Mouse (Mus musculus) urinary bladder, adult 18-20 months (tissue): ENCODE measurements at regions not wholly inside any gene's neighbourhood (a gene's known extent, or its start where the extent isn't known, plus 50 kb on each side); places are given as distances from the start of the nearest gene placed in this dataset.

Experiments
- DNase-seq, 2 experiments: peaks; one replicate each; pipeline ENCODE4 v3.0.0; 2022; ENCODE audit warnings: low spot score in 2 of 2, mixed read lengths in 2 of 2

DNA sequence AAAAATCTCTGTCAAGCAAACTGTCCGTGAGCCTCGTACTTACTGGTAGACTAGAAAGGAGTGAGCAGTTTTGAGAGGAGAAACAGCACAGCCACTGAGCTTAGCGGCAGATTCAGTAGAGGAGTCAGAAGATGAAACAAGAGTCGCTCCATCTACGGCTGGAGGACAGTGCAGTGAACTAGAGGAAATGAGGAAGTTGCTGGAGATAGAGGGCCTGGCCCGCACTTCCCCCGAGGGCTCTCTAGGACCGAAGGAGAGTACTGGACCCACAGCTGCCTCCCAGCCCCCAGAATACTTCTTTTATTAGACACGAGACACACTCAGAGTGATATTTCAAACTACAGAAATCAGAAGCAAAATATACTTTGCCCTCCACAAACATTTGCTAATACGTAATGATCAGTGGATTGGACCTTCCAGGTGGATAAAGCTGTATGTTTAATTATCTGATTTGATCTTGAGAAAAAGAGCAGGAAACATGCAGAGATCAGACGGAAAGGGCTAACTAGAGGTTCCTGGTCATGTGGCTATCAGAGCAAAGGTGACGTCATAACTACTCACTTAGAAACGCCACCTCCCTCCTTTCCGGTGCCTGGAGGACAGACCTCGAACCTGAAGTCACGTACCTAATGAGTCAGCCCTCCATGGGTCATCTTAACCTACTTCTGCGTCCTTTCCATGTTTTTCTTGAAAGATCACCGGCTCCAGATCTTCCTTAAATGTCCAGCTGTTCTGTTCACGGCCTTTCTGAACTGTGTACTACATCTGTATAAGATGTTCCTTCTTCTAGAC lies 277.9 kb downstream of the Basp1 start:
- DNase-seq = no peak

DNA sequence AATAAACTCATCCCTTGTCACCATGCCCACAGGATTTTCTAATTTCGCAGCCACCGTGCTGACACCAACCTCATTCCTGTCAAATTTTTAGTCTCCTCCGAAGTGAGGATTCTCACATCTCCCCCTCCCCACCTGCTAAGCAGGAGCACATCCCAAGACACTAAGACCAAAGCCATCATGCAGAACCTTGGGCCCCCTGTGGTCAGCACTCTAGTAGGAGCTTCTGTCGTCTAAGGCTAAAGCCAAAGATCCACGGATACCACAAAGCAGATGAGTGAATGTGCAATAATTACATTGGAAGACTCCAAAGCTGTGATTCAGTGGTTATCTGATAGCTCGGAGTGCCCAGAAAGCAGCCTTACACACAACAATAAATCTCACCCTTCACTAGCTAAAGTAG lies 283.5 kb downstream of the Basp1 start:
- no peak for DNase-seq

DNA sequence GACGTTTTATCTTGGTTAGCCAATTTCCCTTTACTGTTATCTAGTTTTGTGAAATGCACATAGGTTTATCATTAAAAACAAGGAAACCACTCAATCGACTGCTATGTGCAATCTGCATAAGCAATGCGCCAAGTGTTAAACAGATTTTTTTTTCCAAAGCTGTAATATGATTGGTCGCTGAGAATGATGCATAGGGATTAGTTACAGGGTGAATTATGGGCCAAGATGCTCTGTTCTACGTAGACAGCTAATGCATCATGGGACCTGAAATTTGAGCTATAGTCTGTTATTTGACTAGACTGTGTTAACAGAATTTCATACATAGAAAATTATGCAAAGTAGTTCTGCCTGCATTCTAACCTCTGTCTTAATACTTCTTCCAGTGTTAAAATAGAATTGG lies 284.0 kb downstream of the Basp1 start:
- DNase-seq = no peak

DNA sequence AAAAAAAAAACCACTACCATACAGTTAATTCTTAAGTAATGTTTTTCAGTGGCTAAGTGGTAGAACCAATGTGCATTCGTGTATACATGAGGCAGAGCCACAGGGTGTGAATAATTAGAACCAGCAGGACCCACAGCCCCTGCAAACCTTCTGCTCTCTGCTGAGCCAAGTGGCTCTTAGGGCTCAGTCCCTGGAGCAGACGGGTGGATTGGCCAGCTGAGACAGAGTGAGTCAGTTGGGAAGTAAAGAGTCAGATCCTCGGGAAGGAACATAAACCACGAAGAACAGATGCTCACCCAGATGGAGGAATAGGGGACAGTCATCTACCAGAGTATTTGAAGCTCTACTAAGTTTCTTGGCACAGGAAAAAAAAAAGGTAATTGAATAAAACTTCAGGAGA lies 293.1 kb downstream of the Basp1 start:
- DNase-seq = no peak

DNA sequence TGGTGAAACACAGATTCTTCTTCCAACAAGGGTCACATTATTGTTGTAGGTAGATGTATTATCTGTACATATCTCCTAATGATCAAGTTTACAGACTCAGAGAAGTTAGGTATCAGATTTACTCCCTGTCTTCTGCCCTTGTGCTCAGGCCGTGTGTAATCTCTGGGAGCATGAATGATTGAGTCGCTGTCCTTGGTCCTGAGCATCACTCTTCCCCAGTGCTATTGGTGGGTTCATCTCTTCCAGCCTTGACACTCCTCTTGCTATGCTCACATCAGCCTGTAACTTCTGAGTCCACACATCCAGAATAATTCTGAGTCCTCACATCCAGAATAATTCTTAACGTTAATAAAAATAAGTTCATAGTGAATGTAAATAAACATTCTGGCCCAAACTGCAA lies 295.6 kb downstream of the Basp1 start:
- DNase-seq = no peak

DNA sequence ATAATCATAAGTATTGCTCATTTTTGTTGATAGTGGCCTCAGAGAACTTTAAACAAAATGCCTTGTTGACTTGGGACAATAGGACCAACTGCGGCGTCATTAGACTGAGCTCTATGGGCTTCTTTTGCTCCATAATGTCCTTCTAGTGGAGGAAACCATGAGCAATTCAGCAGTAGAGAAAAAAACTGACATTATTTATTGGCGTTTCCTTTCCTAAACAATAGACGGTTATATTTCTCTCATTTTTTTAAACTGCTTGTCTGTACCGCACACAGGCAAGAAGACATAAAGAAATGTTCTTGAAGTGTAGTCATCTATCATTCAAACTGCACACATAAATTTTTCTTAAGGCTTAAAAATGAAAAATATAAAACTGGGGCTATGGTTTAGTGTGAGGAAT lies 310.8 kb downstream of the Basp1 start:
- DNase-seq = no peak

DNA sequence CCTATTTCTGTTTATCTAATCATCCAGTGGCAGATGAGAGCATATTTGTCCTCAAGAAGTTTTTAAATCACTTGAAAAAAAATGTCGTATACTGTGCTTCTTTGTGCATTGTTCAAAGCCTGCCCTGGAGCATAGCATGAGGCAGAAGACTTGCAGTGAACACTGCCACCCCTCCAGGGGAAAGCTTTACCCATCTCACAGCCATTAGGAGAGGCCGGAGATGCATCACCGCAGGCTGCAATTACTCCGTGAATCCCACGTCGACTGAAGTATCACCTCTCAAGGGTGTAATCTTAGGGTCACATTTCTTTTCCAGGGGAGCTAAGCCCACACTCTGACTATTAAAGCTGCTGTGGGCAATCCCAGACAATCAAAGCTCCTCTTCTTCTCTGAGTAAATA lies 319.8 kb downstream of the Basp1 start:
- no peak for DNase-seq

DNA sequence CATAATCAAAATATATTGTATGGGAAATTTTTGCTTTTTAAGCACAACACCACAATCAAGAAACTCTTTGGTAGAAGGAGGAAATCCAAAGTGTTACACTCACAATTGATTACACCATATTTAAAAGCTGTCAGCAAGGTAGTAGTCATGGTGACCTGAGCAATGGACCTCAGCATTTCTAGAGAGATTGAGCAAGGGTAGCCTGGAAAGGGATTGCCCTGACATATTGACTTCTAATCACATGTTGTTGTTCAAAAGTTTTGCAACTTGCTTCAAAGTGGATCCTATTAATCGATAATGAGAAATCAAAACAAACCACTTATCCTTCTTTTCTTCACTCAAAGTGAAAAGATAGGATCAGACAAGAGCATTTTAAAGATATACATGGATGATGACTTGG lies 343.9 kb downstream of the Basp1 start:
- DNase-seq = no peak

DNA sequence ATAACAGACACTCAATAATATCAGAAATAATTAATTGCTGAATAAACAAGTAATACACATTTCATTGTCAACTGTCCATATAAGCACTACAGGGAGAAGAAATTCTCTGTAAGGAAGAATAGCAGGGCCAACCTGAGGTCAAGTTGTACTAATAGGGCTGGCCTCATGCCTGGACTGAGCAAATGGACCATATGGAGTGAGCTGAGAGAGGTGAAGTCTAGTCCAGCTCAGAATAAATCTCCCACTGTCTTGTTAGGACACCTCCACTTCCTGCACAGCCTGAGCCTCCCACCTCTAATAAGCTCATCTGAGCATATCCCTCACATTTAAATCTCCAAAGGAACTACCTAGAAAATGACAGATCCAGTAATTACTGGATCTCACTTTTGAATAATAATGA lies 354.2 kb downstream of the Basp1 start:
- DNase-seq = no peak

DNA sequence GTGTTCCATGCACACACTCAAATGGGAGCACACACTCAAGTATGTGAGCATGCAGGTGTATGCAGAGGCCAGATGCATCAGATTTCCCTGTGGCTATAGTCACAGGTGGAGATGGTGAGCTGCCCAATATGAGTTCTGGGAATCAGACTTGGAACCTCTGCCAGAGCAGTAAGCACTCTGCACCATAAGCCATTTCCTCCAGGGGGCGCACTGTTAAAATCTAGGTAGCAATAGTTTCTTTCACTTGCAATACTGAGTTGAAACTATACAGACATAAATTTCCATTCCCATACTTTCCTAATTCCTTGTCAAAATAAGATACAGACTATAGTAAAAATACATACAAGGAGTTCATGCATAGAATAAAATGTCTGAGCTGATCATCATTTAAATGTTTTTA lies 365.7 kb downstream of the Basp1 start:
- DNase-seq = peak in 1 of 2 experiments; percentile 22

DNA sequence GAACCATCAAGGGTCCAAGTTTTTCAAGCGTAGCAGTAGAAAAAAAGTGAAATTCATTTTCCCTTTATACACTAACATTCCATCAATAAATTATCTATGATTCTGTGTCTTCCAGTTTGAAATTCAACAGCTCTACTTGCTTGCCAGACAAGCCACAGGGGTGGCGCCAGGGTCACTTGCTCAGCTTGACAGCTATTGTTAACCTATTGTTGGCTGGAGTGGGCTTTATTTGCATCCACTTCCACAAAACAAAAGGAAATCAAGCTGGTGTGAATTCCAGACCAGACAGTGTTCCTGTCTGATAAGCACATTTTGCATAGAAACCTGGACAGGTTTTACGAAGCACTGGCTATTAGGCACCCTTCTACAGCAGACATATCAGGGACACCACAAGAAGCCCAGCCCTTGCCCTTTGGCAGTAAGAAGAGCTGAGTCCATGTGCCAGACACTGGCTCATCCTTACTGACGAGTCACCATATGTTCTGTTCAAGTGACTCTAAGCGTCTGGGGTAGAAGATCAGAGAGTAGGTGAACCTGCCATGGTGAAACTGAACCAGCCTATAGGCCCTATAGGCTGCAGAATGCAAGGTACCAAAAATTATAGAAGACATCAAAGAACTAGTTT lies 366.9 kb downstream of the Basp1 start:
- no peak for DNase-seq

DNA sequence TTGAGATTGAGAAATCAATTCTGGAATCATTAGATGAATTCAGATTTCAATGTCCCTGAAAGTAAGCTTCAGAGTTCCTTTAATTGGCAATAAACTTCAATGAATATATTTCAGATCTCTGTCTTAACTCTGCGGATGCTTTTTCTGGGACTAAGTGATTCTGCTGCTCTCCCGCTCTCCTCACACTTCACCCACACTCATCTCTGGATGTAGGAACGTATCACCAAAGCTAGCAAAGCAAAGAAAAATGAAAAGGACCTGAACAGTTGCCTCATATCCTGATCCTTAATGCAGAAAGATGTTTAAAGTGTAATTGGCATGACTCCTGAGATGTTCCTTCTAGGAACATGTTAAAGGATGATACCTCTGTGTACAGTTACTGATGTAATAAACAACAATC lies 377.3 kb downstream of the Basp1 start:
- no peak for DNase-seq

DNA sequence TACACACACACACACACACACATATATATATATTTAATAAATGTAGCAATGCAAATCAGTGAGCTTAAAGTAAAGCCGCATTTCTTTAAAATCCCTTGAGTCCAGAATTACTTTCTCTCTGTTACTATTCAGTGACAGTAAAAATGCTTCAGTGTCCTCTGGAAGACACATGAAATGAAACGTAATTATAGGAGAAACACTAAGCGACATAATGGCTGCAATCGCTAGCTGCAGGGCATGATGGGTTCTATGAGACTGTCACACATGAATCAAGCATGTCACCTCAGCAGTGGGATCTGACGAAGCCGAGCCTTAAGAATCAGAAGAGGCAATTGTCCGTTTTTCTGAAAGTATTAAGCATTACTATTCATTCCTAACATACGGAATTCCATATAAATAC lies 385.7 kb downstream of the Basp1 start:
- no peak for DNase-seq

DNA sequence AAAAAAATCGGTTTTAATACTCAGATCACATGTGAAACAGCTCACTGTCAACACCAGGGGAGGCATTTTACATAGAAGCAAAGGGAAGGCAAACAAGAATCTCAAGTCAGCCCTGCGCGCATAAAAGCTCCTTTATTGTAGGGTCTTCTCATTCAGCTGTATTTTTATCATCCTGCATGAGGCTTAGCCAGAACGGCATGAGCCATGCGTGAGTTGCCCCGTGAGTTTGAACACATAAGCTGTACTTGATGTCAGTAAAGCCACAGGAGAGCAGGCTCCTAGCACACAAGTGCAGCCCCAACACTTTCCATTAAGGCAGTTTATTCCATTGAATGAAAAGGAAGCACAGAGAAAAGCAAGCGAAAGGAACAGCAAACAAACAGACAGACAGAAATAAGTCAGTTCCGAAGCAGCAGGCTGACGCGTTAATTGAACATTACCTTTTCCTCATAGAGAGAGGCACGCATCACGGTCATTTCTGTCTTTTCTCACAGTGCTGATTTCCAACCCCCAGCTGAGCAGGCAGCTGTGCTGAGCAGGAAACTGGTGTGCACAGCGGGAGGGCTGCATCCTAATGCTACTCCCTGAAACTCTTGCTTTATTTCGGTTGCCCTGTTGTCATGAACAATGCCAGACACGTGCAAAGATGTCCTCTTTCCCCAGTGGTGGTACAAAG lies 386.6 kb downstream of the Basp1 start:
- no peak for DNase-seq

DNA sequence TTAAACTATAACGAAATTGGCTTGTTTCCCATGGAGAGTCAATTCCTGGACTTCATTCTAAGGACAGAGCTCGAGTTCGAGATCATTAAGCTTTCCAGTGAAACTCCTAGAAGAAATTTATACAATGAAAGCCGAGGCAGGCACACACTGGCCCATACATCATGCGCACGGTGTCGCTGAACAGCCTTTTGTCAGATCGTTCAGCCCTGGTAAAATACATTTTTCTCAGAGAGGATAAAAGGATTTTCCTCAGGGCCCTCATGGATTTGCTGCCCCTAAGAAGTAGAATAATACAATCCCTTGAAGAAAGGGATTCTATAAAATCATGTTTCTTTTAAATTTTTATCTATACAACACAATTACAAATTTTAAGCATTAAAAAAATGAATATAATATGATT lies 387.2 kb downstream of the Basp1 start:
- DNase-seq = no peak

DNA sequence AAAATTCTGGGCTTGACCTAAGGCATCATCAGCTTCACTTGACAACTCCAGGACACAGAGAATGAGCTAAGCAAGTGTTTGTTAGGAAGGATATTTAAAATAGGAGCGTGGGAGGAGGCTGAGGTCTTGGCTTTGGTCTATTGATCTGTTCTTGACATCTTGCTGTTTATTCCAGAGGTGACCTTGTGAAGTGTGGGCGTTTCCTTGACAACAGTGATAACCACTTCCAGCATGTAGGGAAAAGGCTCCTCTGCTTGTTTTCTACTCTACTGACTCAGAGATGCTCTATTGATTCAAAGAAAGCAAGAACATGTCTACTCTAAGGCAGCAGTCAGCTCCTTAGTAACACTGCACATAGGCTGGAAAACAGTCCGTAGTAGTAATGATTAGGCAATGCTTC lies 392.6 kb downstream of the Basp1 start:
- no peak for DNase-seq

DNA sequence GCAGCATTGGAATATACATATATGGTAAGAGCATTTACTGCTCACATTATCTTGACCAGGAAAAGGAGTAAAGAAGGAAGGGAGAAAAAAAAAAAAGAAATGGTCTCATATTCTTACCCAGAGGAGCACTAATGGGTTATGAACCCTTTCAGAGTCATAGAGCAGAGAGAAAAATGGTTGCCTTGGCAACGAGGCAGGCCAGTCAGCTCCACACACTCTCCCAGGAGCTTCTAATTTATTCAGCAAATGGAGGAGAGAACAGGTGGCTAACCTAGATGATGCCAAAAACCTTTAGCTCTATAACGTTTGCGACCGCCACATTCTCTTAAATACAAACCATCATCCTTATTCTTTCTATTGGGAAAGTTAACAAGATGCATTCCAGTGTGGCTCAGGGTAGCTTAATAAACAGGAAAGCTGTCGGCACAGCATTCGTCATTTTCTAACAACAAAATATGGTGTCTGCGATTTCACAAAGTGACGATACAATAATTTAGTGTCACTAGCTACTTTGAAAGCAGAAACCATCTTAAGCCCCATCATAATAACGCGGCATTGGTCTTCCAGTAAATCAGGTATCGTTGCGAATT lies 394.1 kb downstream of the Basp1 start:
- no peak for DNase-seq

DNA sequence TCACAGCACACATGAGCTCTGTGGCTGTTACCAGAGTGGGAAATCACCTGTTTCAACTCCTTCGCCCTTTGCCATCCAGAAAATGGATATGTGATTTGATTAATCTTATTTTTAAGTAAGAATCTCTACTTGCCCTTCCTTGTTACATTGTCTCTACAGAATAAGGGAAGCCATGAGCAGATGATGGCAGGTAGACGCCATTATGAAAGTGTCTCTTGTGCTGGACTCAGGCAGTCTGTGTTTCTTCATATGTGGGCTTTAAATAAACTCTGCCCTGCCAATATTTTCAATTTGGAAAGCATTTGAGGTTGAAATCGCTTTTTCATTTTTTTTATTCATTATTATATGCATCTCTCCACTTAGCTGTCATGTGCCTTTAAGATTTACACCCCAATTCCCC lies 394.6 kb downstream of the Basp1 start:
- DNase-seq = no peak

DNA sequence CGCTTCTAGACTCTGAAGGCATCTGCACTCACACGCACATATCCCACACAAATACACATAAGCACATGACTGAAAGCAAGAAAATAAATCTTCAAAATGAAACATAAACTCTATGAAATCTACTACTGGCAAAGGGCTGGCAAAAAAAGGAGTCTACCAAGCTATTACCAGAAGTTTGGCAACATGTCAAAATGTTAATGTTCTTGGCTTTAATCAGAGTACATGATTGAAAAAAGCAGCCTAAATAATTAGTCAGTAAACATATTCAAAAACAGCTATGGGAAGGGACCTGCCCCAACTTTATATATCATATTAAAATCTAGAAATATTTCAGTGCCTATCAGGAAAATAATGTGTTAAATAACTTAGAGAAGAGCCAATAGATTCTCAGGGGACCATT lies 405.8 kb downstream of the Basp1 start:
- no peak for DNase-seq

DNA sequence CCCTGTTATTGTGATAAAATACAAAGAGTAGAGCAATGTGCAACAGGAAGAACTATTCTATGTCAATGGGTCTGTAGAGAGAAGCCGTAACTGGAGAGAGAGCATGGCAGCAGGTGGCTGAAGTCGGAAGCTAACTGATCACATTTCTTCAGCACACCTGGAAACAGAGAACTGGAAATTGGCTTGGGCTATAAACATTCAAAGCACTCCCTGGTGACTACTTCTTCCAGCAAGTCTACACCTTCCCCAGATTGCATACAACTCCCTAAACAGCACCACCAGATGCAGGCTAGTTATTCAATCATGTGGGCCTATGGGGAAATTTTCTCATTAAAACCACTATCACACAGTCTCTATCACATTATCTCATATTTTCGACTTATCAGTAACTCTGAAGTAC lies 413.4 kb downstream of the Basp1 start:
- DNase-seq = no peak

DNA sequence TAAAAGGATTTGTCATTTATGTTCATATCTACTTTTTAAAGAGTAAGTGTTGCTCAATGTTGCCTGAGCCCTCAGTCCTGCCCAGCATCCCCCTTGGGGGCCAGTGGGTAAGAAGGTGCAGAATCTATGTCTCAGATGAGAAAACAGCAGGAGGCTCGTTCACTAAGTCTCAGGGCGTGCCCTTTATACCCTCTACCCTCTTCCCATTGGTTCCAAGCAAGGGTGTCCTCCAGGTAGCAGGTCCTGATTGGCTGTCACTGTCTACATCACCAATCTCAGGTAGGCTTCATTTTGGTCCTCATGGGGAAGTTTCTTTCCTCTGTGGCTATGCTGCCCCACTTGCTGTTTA lies 420.3 kb downstream of the Basp1 start:
- DNase-seq = no peak

DNA sequence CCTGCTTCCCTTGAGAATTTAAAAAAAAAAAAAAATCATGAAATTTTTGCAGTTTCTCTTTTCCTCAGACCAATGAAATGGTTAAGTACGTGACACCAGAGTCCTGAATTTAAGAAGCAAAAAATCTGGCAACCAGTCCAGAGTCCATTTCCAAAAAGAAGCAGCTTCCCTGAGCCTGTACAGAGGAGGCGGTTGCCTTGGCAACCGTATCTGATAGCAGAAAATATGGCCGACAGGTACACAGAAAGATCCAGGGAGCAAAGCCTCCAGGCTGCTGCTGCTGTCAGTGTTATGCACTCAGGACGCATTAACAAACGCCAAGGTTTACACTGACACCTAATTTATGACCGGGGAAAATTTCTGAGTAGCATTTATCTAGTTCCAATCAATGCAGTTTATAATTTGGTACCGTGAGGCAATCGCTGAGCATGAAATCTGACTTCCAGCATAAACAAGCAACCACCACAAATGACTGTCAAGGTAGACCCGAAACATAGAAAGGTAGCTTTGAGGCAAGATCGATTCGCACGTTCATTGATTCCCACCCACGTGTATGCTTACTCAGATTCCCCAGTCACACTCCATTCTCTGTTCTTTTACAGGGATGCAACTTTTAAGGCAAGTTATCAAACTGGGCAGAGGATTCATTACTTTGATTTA lies 420.8 kb downstream of the Basp1 start:
- no peak for DNase-seq
